Mouse (Mus musculus): Measurements from ENCODE around the gene Psma1. TPM values are rescaled to one million over a fixed set of nuclear protein-coding genes. Genes with fewer than 3 reads are reported as not detected.
A peak's percentile ranks its signal among the peaks of the same experiment; 100 is the strongest.

The Psma1 gene
- total RNA-seq, 2 experiments from 2014 or later, result 161 to 164 TPM

GRCm38 (mm10) chr7:114281671-114282070 is 5.8 kb upstream of the Psma1 start:
- intact Hi-C loops (cut with DNase I), result loop anchor here (2.0 kb wide), 1 partner anchor 135 kb away; no protein-coding TSS in a partner anchor
- peak; percentile 43 for DNase-seq

DNA sequence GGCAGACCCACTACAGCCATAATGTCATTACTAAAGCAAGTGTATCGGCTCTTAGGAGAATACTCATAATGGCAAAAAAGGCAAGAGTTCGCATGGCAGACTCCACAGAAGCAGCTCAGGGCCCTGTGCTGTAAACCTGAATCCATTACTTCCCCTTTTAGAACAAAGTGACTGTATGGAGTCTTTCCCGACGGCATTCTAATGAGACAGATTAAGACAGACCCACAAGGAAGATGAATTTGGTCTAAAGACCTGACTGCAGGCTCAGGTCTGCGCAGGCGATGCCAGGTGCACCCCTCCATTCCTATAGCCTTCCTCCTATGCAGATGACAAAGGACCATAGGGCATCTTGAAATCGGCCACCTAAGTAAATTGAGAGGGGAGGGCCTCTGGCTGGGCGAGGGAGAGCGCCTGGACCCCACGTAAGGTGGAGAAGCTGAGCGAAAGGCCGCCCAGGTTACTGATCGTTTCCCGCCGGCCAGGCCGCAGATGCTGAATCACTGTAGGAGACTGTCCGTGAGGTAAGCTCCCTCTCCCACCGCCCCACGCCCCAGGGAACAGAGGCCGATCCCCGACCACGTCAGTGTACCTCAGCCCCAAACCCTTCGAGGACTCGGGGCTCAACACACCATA is 430 bp downstream of the Psma1 start:
- intact Hi-C loops (cut with DNase I), result loop anchor here (10.0 kb wide), 1 partner anchor 219 kb away; no protein-coding TSS in a partner anchor
- no peak for DNase-seq

DNA sequence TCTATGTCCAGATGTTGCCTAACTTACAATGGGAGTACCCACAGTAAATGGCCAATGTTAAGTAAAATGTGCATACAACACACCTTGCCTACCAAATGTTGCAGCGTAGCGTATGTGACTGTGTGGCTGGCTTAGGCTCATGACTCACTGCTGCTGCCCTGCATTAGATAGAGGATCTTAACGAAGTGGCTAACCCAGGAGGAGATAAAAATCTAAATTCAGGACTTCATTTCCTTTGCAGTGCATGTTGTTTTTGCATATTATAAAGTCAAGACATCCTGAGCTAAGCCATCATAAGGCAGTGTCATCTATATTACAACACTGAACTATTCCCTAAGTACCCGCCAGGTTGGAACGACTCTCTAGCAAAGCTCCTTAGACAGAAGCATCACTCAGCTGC is 7.5 kb downstream of the Psma1 start:
- DNase-seq, result no peak
- intact Hi-C loops (cut with DNase I), result no loop called here

DNA sequence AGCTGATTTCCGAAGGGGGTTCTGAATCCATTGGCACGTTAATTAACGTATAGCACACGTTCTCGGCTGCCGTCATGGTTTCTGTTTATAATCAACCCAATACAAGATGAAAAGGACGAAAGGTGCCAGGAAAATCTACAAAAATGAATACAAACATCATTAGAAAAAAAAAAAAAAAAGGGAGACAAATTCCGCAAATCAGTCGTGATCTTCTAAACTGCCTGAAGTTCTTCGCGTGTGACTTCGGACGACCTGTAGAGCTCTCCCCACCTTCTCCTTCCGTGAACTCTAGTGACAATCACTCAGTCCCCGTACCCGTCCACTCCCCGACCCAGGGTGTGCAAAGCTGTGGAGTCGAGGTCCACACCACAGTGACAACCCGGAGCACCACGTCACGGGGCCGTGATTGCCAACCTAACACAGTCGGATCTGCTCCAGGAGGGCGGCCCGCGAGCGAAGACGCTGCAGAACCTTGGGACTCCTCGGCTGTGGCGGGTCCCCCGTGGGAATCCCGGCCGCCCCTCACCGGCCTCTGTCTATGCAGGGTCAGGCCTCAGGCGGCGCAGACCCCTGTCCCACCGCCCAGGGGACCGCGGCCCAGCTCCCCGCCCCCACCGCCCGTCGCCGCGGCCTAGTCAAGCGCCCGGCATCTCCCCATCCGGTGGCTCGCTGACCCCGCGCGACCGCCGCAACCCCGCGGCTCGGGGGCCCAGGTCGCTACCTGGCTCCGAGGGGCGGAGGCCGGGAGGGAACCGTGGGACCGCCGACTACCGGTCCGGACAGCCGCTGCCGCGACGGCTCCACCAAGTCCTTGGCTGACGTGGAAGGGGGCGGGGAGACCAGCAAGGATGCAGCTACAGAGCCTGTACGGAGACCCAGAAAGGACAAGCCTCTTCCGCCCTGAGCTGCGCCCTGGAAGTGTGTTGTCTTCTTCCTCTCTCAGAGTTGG is 21.8 kb downstream of the Psma1 start, which contains the start of gene Copb1:
TSS of gene Copb1 (minus strand) at position 827 of the 949 bp plus-strand sequence.
- peak; percentile 92 for DNase-seq
- intact Hi-C loops (cut with DNase I), result no loop called here

- DNase-seq, result no peak
- intact Hi-C loops (cut with DNase I), result no loop called here
Observed at GRCm38 (mm10) chr7:114251684-114252083, 24.2 kb downstream of the Psma1 start.

DNA sequence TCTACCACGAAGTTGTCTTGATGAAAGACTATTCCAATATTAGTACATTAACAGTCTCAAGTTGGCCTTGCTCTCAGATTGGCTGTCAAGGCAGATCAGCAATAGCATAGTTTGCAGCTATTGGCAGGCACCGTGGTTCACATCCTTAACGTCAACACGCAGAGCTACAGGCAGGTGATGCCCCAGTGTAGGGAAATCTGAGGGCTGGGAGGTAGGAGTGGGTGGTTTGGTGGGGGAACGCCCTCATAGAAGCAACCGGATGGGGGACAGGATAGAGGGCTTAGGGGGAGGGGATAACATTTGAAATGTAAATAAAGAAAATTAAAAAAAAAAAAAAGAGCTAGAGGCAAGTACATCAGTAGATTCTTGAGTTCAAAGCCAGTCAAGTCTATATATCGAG is 41.9 kb downstream of the Psma1 start:
- intact Hi-C loops (cut with DNase I), result no loop called here
- DNase-seq, result no peak

DNA sequence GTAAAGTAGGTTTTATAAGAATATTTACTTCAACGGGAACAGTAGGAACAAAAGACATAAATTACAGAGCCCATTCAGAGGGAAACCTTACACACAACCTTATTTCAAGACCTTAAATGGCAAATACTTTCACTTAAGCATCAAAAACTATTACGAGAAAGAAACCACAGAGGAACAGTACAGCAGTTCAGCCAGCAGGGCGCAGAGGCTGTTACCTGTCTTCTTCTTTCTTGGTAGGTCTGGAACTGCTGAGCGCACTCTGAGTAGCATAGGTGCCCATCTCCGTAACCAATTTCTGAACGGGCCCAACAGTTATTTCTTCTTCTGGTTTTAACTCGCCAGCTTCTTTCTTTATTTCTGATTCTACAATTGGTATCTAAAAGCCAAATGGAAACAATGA is 42.9 kb downstream of the Psma1 start:
- intact Hi-C loops (cut with DNase I), result no loop called here
- no peak for DNase-seq

GRCm38 (mm10) chr7:114231857-114232256 is 44.1 kb downstream of the Psma1 start:
- intact Hi-C loops (cut with DNase I), result no loop called here
- DNase-seq, result no peak

DNA sequence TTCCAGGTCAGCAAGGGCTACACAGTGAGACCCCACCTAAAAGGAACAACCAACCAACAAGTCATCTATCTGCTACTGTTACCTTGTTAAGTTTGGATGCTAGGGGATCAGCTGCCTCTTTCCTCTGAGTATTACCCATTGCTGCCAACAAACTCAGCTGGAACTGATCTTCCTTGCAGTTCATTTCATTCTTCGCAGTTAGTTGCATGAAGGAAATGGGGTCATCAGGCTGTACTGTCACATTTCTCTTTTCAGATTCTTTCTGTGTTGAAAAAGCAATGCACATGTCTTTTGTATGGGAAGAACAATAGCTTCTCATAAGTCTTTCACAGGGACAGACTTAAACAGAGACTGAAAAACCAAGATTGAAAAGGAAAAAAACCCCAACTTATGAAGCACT is 49.4 kb downstream of the Psma1 start:
- no peak for DNase-seq
- intact Hi-C loops (cut with DNase I), result no loop called here

DNA sequence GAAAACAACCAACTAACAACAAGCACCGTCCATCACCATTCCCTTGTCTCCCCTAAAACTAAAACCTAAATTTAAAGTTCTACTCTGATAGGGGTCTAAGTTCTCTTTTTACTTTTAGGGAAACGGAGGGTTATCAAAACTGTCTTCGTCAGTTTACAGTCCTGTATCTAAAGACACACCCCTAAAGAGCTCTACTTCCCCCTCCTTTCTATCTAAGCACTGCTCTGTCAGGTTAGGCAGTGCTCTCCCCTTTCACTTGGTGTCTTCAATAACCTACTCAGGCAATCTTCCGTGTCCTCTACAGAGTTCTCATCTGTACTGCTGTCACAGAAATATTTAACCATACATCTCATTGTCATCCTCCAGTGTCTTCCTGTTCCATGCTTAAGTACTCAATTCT is 55.5 kb downstream of the Psma1 start:
- DNase-seq, result no peak
- intact Hi-C loops (cut with DNase I), result no loop called here

GRCm38 (mm10) chr7:114216908-114217307 is 59.0 kb downstream of the Psma1 start:
- DNase-seq, result no peak
- intact Hi-C loops (cut with DNase I), result loop anchor here (10.0 kb wide), 1 partner anchor 842 kb away; no protein-coding TSS in a partner anchor

Other genes with a start within 250 kb of the Psma1 start
- 10 to 100 TPM; 71.3 to 74.0 TPM for gene Rras2, start 158.3 kb downstream of the Psma1 start, total RNA-seq (2021)
- gene Copb1, start 21.4 kb downstream of the Psma1 start, total RNA-seq (2021), result 10 to 100 TPM; 76.7 to 80.3 TPM
- 10 to 100 TPM; 11.4 to 12.9 TPM for gene Pde3b, start 139.2 kb upstream of the Psma1 start, total RNA-seq (2021)